Mouse (Mus musculus): Measurements from ENCODE around the gene Tlx3.

GRCm38 (mm10) chr11:33200764-33201625, 2.4 kb downstream of the Tlx3 start:
- TF ChIP-seq CTCF (conservative IDR thresholded peaks at IDR 0.05; ENCODE audit: insufficient read depth, insufficient read length, low read depth, low read length) = no peak
- no peak for TF ChIP-seq POLR2A (IDR thresholded peaks at IDR 0.05; ENCODE audit: low read depth, low read length)

Data from kidney, adult 2 months (tissue).